Mouse (Mus musculus) CH12.LX (cell line): ENCODE data around the gene Setx. TPM values are rescaled to one million over a fixed set of nuclear protein-coding genes. Genes with fewer than 3 reads are reported as not detected.
"Not testable (repeated sequence)": the region's sequence is repeated elsewhere in the genome, so short reads cannot be mapped to it uniquely, and the experiment has no call there.

Experiments used
- DNase-seq: peaks from one replicate; pipeline ENCODE4 v3.0.0-alpha.2; 2013; ENCODE audit errors: extremely low read depth
- H3K27ac ChIP-seq: 2 replicates; pipeline ENCODE4 v1.5.1; 2012; ENCODE audit warnings: low read depth, mild to moderate bottlenecking, control low read depth, moderate library complexity; ENCODE audit not compliant: insufficient read depth
- H3K27me3 ChIP-seq: replicated peaks from 2 replicates; pipeline ENCODE3; 2012; ENCODE audit warnings: inconsistent platforms
- H3K36me3 ChIP-seq, 2 experiments: replicated peaks in 1 of 2; 2 replicates each; pipeline versions ENCODE3 to v1.6.1; 2012; ENCODE audit warnings: inconsistent platforms in 1 of 2, low read length in 1 of 2, mild to moderate bottlenecking in 1 of 2, mixed read lengths in 1 of 2, moderate library complexity in 1 of 2; ENCODE audit not compliant: control insufficient read depth in 1 of 2, insufficient read depth in 1 of 2
- H3K4me1 ChIP-seq, 2 experiments: 2 replicates each; pipeline ENCODE4 v1.6.1; 2012; ENCODE audit warnings: inconsistent platforms in 1 of 2, moderate library complexity in 1 of 2; ENCODE audit not compliant: insufficient read depth in 2 of 2, control insufficient read depth in 1 of 2
- H3K4me2 ChIP-seq: 2 replicates; pipeline ENCODE4 v1.6.1; 2012; ENCODE audit warnings: low read depth, mild to moderate bottlenecking, control low read depth; ENCODE audit not compliant: poor library complexity, insufficient read depth, severe bottlenecking
- H3K4me3 ChIP-seq, 3 experiments: fragments of 150-350 bp in 1 of 3; sonication (generic) in 1 of 3; replicated peaks in 1 of 3; 2 replicates each; pipeline versions ENCODE3 to v1.5.1; 2011 to 2012; ENCODE audit warnings: low read depth in 2 of 3, low read length in 2 of 3, mild to moderate bottlenecking in 2 of 3, moderate library complexity in 2 of 3, control low read depth in 1 of 3, improper control_type of control experiment in 1 of 3, inconsistent platforms in 1 of 3, mixed read lengths in 1 of 3; ENCODE audit not compliant: poor library complexity in 1 of 3
- H3K79me2 ChIP-seq: replicated peaks from 2 replicates; pipeline ENCODE4 v1.6.1; 2012; ENCODE audit warnings: mild to moderate bottlenecking, moderate library complexity; ENCODE audit not compliant: control insufficient read depth, poor library complexity, insufficient read depth, severe bottlenecking; ENCODE audit errors: extremely low read depth
- H3K9ac ChIP-seq: 2 replicates; pipeline ENCODE4 v1.6.1; 2012; ENCODE audit warnings: low read depth, mild to moderate bottlenecking, control low read depth, moderate library complexity; ENCODE audit not compliant: insufficient read depth
- H3K9me3 ChIP-seq: replicated peaks from 2 replicates; pipeline ENCODE3; 2012; ENCODE audit warnings: low read length, inconsistent platforms, mixed read lengths
- BHLHE40 ChIP-seq: IDR thresholded peaks from 2 replicates; pipeline ENCODE4 v1.6.1; 2011; ENCODE audit warnings: mild to moderate bottlenecking, low read depth, low read length, improper control_type of control experiment
- ELF1 ChIP-seq: IDR thresholded peaks from 2 replicates; pipeline ENCODE4 v1.6.1; 2014; ENCODE audit warnings: low read depth, mild to moderate bottlenecking, inconsistent platforms, low read length, improper control_type of control experiment
- EP300 ChIP-seq: IDR thresholded peaks from 2 replicates; pipeline ENCODE4 v1.6.1; 2011; ENCODE audit warnings: low read length, improper control_type of control experiment
- HCFC1 ChIP-seq: IDR thresholded peaks from 2 replicates; pipeline ENCODE4 v1.6.1; 2012; ENCODE audit warnings: low read depth, mild to moderate bottlenecking, inconsistent platforms, low read length, improper control_type of control experiment
- IRF4 ChIP-seq: IDR thresholded peaks from 2 replicates; pipeline ENCODE4 v1.6.1; 2014; ENCODE audit warnings: low read depth, mild to moderate bottlenecking, inconsistent platforms, low read length, improper control_type of control experiment
- KAT2A ChIP-seq: IDR thresholded peaks from 2 replicates; pipeline ENCODE4 v1.6.1; 2012; ENCODE audit warnings: low read length, improper control_type of control experiment, inconsistent platforms; ENCODE audit not compliant: insufficient replicate concordance
- MAFK ChIP-seq: IDR thresholded peaks from 2 replicates; pipeline ENCODE4 v1.6.1; 2011; ENCODE audit warnings: low read length, improper control_type of control experiment; ENCODE audit not compliant: insufficient replicate concordance
- MXI1 ChIP-seq: IDR thresholded peaks from 2 replicates; pipeline ENCODE4 v1.6.1; 2011; ENCODE audit warnings: mild to moderate bottlenecking, low read depth, low read length, improper control_type of control experiment
- NRF1 ChIP-seq: IDR thresholded peaks from 2 replicates; pipeline ENCODE4 v1.6.1; 2014; ENCODE audit warnings: low read depth, mild to moderate bottlenecking, inconsistent platforms, low read length, improper control_type of control experiment, moderate library complexity
- RAD21 ChIP-seq: IDR thresholded peaks from 2 replicates; pipeline ENCODE4 v1.6.1; 2011; ENCODE audit warnings: low read depth, mild to moderate bottlenecking, low read length, improper control_type of control experiment, moderate library complexity
- RCOR1 ChIP-seq: conservative IDR thresholded peaks from 2 replicates; pipeline ENCODE4 v1.6.1; 2012; ENCODE audit warnings: low read depth, mild to moderate bottlenecking, inconsistent platforms, low read length, improper control_type of control experiment
- TBP ChIP-seq: conservative IDR thresholded peaks from 2 replicates; pipeline ENCODE4 v1.6.1; 2011; ENCODE audit warnings: low read depth, low read length, improper control_type of control experiment
- ZNF384 ChIP-seq: IDR thresholded peaks from 2 replicates; pipeline ENCODE4 v1.6.1; 2012; ENCODE audit warnings: low read depth, low read length, improper control_type of control experiment, inconsistent platforms
- dilution Hi-C: fragments of 300-500 bp; cut with MboI; formaldehyde crosslinking; loops from 2 replicates; pipeline ENCODE4 v1.14.3; 2020; ENCODE audit warnings: low sequenced_read_pairs; ENCODE audit not compliant: extremely low pct_unique_long_range_greater_than_20kb, extremely low pct_ligation_motif_present
- in situ Hi-C: fragments of 300-500 bp; cut with MboI; formaldehyde crosslinking; loops from 3 replicates; pipeline ENCODE4 v1.14.3; 2019; ENCODE audit warnings: low sequenced_read_pairs, low pct_ligation_motif_present, low pct_unique_long_range_greater_than_20kb, mixed read lengths
- polyA plus RNA-seq: library from polyadenylated mRNA; unstranded; fragments of >175 nt; gene quantifications from 2 replicates; pipeline ENCODE4 v1.2.1, GENCODE M21; 2012; ENCODE audit warnings: low read depth; ENCODE audit not compliant: insufficient read length
- total RNA-seq, 2 experiments: library from RNA; depleted of rRNA; stranded (reverse); fragments of 300-350 nt in 1 of 2; fragments of >200 nt in 1 of 2; gene quantifications; 2 replicates each; pipeline ENCODE4 v1.2.3; 2012 to 2014

Setx gene
- total and polyA plus RNA-seq, 3 experiments, result 18.0 to 20.2 (median 20.0) TPM

GRCm38 (mm10) chr2:29097955-29098354, 26.0 kb upstream of the Setx start:
- peaks cover 0 to 14% of the 10 kb centered on the region in 2 experiments; a peak in 2 of 4 replicates for H3K4me1 ChIP-seq
- in situ Hi-C loops, H3K9me3 ChIP-seq, dilution Hi-C loops, H3K79me2 ChIP-seq, H3K27ac ChIP-seq, H3K27me3 ChIP-seq, H3K4me3 ChIP-seq, H3K36me3 ChIP-seq, DNase-seq, H3K4me2 ChIP-seq, H3K9ac ChIP-seq: not testable (repeated sequence)
- TF ChIP-seq MAFK, result peak; percentile 25; the same call in 1 of the 2 replicates

- TF ChIP-seq NRF1, result no peak
- no peak for TF ChIP-seq IRF4
- TF ChIP-seq RCOR1, result no peak
- no peak for TF ChIP-seq BHLHE40
- no peak for DNase-seq
- Histone ChIP-seq H3K36me3 (no peaks in the 10 kb centered on the region), H3K4me3 (no peak overlapping the region), H3K4me2 (no peak overlapping the region), H3K79me2 (no peaks in the 10 kb centered on the region), H3K9me3 (no peaks in the 10 kb centered on the region), H3K9ac (no peak overlapping the region), H3K27me3 (no peaks in the 10 kb centered on the region), H3K4me1 (peaks cover 0 to 14% of the 10 kb centered on the region in 2 experiments; a peak in 2 of 4 replicates), H3K27ac (no peak overlapping the region)
- in situ Hi-C loops, result no loop called here
- dilution Hi-C loops, result no loop called here
Observed at GRCm38 (mm10) chr2:29098786-29099185, 25.2 kb upstream of the Setx start.

GRCm38 (mm10) chr2:29099646-29100045, 24.3 kb upstream of the Setx start:
- dilution Hi-C loops (no loop called here), in situ Hi-C loops (no loop called here)
- no peaks in the 10 kb centered on the region for H3K27me3 ChIP-seq
- no peak for DNase-seq
- no peaks in the 10 kb centered on the region for H3K79me2 ChIP-seq
- no peak for TF ChIP-seq ELF1
- TF ChIP-seq HCFC1, result no peak
- no peak for TF ChIP-seq RCOR1
- TF ChIP-seq TBP, result no peak
- no peak for TF ChIP-seq ZNF384
- TF ChIP-seq KAT2A, result no peak
- no peak for TF ChIP-seq RAD21
- TF ChIP-seq EP300, result no peak
- TF ChIP-seq MXI1, result no peak
- TF ChIP-seq IRF4, result no peak
- H3K4me3 ChIP-seq, result no peak overlapping the region
- H3K36me3 ChIP-seq, result no peaks in the 10 kb centered on the region
- H3K9ac ChIP-seq, result no peak overlapping the region
- no peak overlapping the region for H3K27ac ChIP-seq
- no peaks in the 10 kb centered on the region for H3K9me3 ChIP-seq
- no peak overlapping the region for H3K4me2 ChIP-seq
- peaks cover 0 to 14% of the 10 kb centered on the region in 2 experiments; a peak in 2 of 4 replicates for H3K4me1 ChIP-seq
